Mouse (Mus musculus) embryonic fibroblast, embryonic 13.5 days (primary cell): ENCODE data around the gene Syt6.

Source experiments
- CTCF ChIP-seq: IDR thresholded peaks from 2 replicates; pipeline ENCODE4 v1.5.1; 2011; ENCODE audit warnings: mild to moderate bottlenecking, control low read depth, low read length, moderate library complexity, borderline replicate concordance; ENCODE audit not compliant: insufficient read depth
- POLR2A ChIP-seq: IDR thresholded peaks from 2 replicates; pipeline ENCODE4 v1.6.1; 2011; ENCODE audit warnings: low read depth, mild to moderate bottlenecking, control low read depth, low read length, moderate library complexity

GRCm38 (mm10) chr3:103683234-103683965, 108.4 kb downstream of the Syt6 start:
- no peak for TF ChIP-seq CTCF
- TF ChIP-seq POLR2A: no peak
